Comparison of ENCODE assay signal across 8 mouse cellular contexts in the genomic region with DNA sequence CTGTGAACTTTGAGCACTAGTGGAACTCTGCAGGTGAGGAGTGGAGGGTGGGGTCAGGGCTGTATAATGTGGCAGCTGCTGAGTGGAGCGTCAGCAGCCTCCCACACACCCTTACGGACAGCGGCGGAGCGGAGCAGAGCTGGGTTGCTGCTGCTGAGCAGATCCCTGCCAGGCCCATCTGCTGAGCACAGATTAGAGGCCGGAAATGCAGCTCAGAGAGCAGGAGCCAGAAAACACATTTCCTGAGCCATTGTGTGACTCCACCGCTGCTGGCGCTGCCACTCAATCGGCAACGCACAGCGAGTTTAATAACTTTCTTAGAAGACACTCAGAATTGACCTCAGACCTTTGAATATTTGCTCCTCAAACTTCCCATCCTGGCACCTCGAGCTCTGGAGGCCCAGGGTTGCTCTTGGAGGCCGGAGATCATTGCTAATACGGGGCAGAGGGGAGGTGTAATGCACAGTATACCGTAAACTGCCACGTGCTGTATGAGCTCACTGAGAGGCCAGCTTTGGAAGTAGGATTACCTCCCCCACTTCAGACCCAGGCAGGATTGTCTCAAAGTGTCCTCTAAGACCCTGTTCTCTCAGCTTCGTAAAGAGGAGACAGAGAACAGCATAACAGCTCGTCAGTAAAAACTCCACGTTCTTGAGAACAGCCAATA.
DNase-seq lines count a peak whose midpoint lies in the region; ATAC-seq and TF ChIP-seq lines count a peak whose summit lies in the region.

No protein-coding gene starts in this region.

- no peaks in the 10 kb centered on the region for H3K9me3 ChIP-seq in liver, embryonic 12.5 days (replicated peaks)
- no peaks in the 10 kb centered on the region for H3K9me3 ChIP-seq in midbrain, postnatal 0 days (ENCODE audit: low read length)
- H3K9me3 ChIP-seq in stomach, embryonic 16.5 days (replicated peaks; ENCODE audit: control insufficient read depth, low read length), result no peaks in the 10 kb centered on the region

- H3K27ac ChIP-seq in liver, embryonic 12.5 days, result peak overlapping the region; percentile 82
- H3K27ac ChIP-seq in midbrain, postnatal 0 days (ENCODE audit: low read depth, low read length), result no peak overlapping the region
- peak overlapping the region; percentile 46 for H3K27ac ChIP-seq in stomach, embryonic 16.5 days (ENCODE audit: low read length)

- H3K36me3 ChIP-seq in liver, embryonic 12.5 days, result 0 out of 2 replicates have a peak, but pooled peaks cover 4% of the 10 kb centered on the region
- no peaks in the 10 kb centered on the region for H3K36me3 ChIP-seq in midbrain, postnatal 0 days (ENCODE audit: insufficient read depth, low read length)
- no peaks in the 10 kb centered on the region for H3K36me3 ChIP-seq in stomach, embryonic 16.5 days (ENCODE audit: control insufficient read depth, insufficient read depth, low read length)

- 12% methylated on average over 19 of the region's 19 CpGs for WGBS in liver, embryonic 12.5 days (ENCODE audit: insufficient replicate concordance)
- WGBS in midbrain, postnatal 0 days, result 22% methylated on average over 19 of the region's 19 CpGs
- 30% methylated on average over 19 of the region's 19 CpGs for WGBS in stomach, embryonic 16.5 days

- peaks cover 49% of the 10 kb centered on the region for H3K4me1 ChIP-seq in liver, embryonic 12.5 days
- H3K4me1 ChIP-seq in midbrain, postnatal 0 days (ENCODE audit: insufficient read depth, low read length), result no peaks in the 10 kb centered on the region
- peaks cover 15% of the 10 kb centered on the region; the same call in 1 of the 2 replicates for H3K4me1 ChIP-seq in stomach, embryonic 16.5 days (ENCODE audit: control insufficient read depth, insufficient read depth, low read length)

- TF ChIP-seq CTCF in midbrain, postnatal 0 days (IDR thresholded peaks at IDR 0.05), result no peak

- peak overlapping the region; percentile 38 for H3K9ac ChIP-seq in liver, embryonic 12.5 days
- no peak overlapping the region for H3K9ac ChIP-seq in midbrain, postnatal 0 days (replicated peaks; ENCODE audit: low read length, poor library complexity, severe bottlenecking)
- H3K9ac ChIP-seq in stomach, embryonic 16.5 days (ENCODE audit: low read length), result peak overlapping the region; percentile 39; the same call in 1 of the 2 replicates

- H3K4me3 ChIP-seq in liver, embryonic 12.5 days, result peak overlapping the region; percentile 14; the same call in 1 of the 2 replicates
- H3K4me3 ChIP-seq in midbrain, postnatal 0 days (ENCODE audit: low read depth, low read length), result no peak overlapping the region
- no peak overlapping the region for H3K4me3 ChIP-seq in stomach, embryonic 16.5 days (replicated peaks; ENCODE audit: low read length)

- H3K4me2 ChIP-seq in liver, embryonic 12.5 days, result peak overlapping the region; percentile 56
- no peak overlapping the region for H3K4me2 ChIP-seq in midbrain, postnatal 0 days (ENCODE audit: low read depth, low read length, poor library complexity, severe bottlenecking)
- H3K4me2 ChIP-seq in stomach, embryonic 16.5 days (ENCODE audit: low read depth, low read length), result peak overlapping the region; percentile 16; the same call in 1 of the 2 replicates

- no peaks in the 10 kb centered on the region for H3K27me3 ChIP-seq in liver, embryonic 12.5 days (replicated peaks)
- no peaks in the 10 kb centered on the region for H3K27me3 ChIP-seq in midbrain, postnatal 0 days (ENCODE audit: insufficient read depth, low read length)
- no peaks in the 10 kb centered on the region for H3K27me3 ChIP-seq in stomach, embryonic 16.5 days (ENCODE audit: control insufficient read depth, insufficient read depth, low read length)

- peak; percentile 98 for ATAC-seq in liver, embryonic 12.5 days
- ATAC-seq in midbrain, postnatal 0 days (ENCODE audit: low FRiP score), result no peak
- peak; percentile 75 for ATAC-seq in stomach, embryonic 16.5 days (ENCODE audit: insufficient read depth, low FRiP score)

- DNase-seq in adrenal gland, adult (ENCODE audit: inconsistent age in 2 of 2, low spot score in 1 of 2), result peak; percentile 49 to 66
- DNase-seq in adrenal gland, adult 8-10 months, result no peak
- DNase-seq in embryo, embryonic 11 days, result peak; percentile 61
- DNase-seq in heart, adult 9 months (ENCODE audit: low spot score in 2 of 2), result peak; percentile 68 to 73
- DNase-seq in kidney, adult 8-10 months, result peak; percentile 32
- DNase-seq in midbrain, postnatal 0 days (ENCODE audit: low spot score), result peak; percentile 61
